ENCODE assay signal across 8 mouse cellular contexts in the genomic region with DNA sequence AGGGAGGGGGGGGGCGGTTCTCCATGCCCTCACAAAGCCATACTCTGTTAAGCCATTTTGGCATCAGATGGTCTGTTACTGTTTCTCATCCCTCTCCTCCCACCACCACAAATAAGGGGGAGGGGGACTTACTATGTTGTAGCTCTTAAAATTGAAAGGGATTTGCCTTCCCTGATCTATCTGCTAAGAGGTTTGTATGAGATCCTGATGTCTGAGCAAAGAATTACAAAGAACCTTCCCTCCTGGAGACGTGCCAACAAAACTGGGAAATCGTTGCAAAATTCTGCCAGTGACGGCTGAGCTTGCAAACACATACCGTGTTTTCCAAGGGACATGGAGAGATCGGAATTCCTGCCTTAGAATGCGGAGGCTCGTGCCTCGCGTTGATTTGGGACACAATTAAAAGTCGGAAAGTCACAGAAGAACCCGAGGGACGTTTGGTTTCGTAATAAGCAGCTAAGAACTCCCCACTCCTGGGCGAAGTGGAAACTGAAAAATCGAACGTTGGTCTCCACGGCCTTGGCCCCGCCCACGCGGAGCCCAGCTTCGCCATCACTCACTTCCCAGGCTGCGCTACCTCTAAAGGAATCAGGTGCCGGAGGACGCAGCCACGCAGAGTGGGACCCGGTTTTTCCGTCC. TPM values are rescaled to one million over a fixed set of nuclear protein-coding genes. Genes with fewer than 3 reads are reported as not detected.
A peak's percentile ranks its signal among the peaks of the same experiment; 100 is the strongest.
DNase-seq lines count a peak whose midpoint lies in the region; ATAC-seq lines count a peak whose summit lies in the region.

No protein-coding gene starts in this region.

- peak; percentile 91 for DNase-seq in Muller cell, postnatal 12 days (ENCODE audit: inconsistent ontology term)
- DNase-seq in embryo, embryonic 10 days (ENCODE audit: low spot score): peak; percentile 48
- DNase-seq in gastrocnemius, postnatal 14 days: peak; percentile 75
- DNase-seq in induced T-regulatory cell, adult 2 months (ENCODE audit: low read depth): peak; percentile 86
- peak; percentile 51 to 80 for DNase-seq in left cerebral cortex, postnatal 10 days (ENCODE audit: extremely low spot score in 1 of 2, low spot score in 2 of 2)
- peak; percentile 75 to 80 for DNase-seq in right cerebral cortex, postnatal 10 days (ENCODE audit: low spot score in 2 of 2)
- peak; percentile 83 for DNase-seq in urinary bladder, postnatal 14 days (ENCODE audit: low spot score)

- intact Hi-C loops in gastrocnemius, postnatal 14 days (cut with DNase I; ENCODE audit: low total_unique reads): no loop called here
- intact Hi-C loops in left cerebral cortex, postnatal 10 days (cut with DNase I): loop anchor here (5.0 kb wide), 2 partner anchors 84 to 374 kb away; no protein-coding TSS in a partner anchor

- ATAC-seq in megakaryocyte, adult 5-6 weeks (ENCODE audit: poor library complexity, severe bottlenecking): peak; percentile 54

RNA-seq across cellular contexts. Expression of gene Zfp217, which starts 14.7 kb away (rescaled TPM):
- 10 to 100 TPM in 1 of 2 experiments, 1 to 10 TPM in 1; 7.7 to 10.1 TPM for total RNA-seq in gastrocnemius, postnatal 14 days (2021)
- total RNA-seq in left cerebral cortex, postnatal 10 days (2021): 1 to 10 TPM; 4.1 TPM
- total RNA-seq in megakaryocyte, adult 5-6 weeks (2015): 40.4 and 52.3 TPM in 2 replicates
- total RNA-seq in megakaryocyte, adult 5-6 weeks (2017): 50.9 and 62.5 TPM in 2 replicates

Comparison
In these comparisons a context has a peak if more than half of its experiments do, and no peak if none do; other contexts are left out.
1. Peak in every context shown above with its lines: DNase-seq and ATAC-seq.